Mouse (Mus musculus) embryo, embryonic 10.5 days (tissue): ENCODE data around the gene Cxcl3.
"Not testable (repeated sequence)": the region's sequence is repeated elsewhere in the genome, so short reads cannot be mapped to it uniquely, and the experiment has no call there.

Experiments used
- DNase-seq: peaks from one replicate; pipeline ENCODE4 v3.0.0-alpha.2; 2015; ENCODE audit warnings: low spot score

Cxcl3 gene

DNA sequence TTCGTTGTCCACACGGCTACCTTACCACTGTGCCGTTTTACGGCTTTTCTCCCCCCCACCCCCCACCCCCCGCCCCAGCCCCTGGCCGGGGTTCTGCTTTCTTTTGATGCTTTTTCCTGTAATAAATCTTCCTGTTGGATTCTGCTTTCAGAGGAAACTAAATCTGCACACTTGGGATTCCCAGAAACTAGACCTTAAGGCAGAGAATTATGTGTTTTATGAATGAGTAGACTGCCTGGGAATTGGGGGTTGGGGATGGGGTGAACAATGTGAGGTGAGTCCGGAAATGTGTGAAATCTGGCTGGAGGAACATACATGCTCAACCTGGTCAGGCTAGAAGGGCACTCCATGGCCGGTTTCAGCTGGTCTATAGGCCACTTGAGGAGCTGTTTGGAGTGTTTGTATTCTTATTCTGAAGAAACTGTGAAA, 4.2 kb downstream of the Cxcl3 start:
- peak; percentile 42 for DNase-seq

DNA sequence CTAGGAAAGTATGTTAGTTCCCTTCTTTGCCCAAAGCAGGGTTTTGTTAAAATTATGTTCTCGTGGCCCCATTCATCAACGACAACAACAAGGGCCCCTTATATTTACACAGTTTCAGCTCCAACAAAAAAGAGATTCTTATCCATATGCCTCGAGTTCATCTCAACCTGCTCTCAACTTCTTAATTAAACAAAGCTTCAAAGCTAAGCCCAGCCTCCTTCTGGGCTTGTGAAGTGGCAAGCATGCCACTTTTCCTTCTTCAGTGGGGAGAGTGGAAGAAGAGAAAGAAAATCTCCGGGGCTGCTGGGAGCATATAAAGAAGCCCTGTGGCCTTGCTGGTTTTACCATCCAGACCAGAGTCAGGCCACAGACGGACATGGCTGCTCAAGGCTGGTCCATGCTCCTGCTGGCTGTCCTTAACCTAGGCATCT, 8.3 kb downstream of the Cxcl3 start, which contains the start of gene Cxcl15:
Gene Cxcl15 (plus strand): TSS at position 340 of the 431 bp plus-strand sequence.
- DNase-seq: no peak

DNA sequence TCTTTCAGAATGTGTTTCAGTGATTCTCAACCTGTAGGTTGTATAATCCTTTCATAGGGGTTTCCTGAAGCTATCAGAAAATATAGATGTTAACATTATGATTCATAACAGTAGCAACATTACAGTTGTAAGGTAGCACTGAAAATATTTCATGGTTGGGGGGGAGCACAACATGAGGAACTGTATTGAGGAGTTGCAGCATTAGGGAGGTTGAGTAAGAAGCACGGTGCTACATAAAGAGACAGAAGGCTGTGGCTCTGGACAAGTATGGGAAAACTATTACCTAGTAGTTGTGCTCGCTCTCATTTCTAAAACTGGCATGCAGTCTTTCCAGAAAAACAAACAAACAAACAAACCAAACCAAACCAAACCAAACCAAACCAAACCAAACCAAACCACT, 9.5 kb downstream of the Cxcl3 start:
- DNase-seq: not testable (repeated sequence)

DNA sequence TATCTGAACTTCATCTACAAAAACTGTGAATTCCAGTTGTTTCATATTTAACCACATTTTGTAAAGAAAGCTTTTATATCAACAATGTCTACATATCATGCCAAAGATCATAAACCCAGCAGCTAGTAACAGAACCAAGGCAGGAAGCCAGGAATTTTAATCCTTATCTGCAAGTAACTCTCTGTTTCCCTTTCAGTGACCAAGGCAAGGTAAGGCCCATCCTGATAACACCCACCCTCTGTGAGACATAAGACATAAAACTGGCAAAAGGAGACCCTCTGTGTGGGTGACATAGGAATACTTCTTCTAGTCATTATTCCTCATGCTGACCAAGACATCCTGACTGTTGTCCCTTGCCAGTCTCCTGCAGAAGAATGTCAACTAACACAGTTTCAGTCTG, 18.7 kb downstream of the Cxcl3 start:
- no peak for DNase-seq

DNA sequence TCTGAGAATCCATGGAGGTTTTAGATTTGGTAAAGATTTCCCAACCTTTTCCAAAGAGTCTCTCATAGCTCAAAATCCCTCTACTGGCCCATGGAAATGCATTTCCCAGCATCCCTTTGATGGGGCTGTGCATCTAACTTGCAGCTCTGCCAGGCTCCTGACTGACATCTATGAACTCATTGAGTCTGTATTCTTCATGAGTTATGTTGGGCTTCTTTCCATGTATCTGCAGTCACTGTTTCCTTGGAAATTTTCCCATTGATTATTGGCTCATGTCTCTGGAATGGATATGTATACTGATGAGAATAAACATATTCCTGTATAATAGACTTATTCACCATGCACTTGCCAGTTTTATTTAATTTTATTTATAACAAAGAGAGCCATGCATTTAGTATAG, 20.1 kb downstream of the Cxcl3 start:
- DNase-seq: no peak

DNA sequence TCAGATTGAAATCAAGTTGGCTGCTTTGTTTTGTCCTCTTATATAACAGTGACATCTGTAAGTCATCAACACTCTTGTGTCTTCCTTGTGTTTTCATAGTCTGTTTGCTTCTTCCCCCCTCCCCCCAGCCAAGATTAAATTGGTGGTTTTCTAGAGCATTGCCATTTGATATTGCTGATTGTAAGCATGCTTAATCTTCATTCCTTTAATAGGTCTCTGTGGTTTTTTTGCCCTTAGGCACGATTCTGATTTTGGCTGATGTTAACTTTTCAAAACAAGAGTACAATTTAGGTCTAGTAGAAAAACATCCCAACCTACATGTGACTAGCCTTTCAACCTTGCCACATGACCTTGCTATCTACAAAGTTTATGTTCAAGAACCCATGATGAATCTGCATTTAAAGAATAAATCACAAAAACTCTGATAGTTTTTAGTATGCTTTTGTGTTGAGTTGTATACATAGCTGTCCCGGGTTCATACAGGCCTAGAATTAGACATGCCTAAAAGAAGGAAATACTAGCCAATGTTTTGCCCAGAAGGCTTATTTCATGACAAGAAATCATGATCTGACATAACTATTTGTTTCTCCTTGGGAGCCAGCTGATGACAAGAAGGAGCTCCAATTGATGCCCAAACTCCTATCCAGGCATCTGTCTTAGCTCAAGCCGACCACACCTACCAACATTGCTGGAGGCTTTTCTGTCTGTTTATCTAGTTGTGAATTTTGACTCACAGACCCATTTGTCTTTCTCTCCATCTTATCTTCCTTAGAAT, 21.5 kb downstream of the Cxcl3 start:
- no peak for DNase-seq

DNA sequence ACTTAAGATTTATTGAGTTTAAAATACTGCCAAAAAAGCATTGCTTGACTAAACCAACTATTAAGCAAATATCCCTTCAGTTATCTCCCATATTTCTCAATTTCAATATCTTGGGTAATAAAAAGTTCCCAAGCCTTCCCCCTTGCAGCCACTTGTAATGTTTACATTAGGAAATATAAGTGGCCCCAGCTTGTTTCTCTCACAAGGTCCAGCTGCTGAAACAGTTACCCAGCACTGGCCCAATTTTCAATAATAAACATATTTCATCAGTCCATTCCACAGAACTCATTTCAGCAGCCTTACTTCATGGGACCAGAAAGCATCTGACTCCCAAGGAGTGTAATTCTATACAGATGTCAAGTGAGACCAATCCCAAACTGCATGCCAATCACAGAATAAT, 33.9 kb downstream of the Cxcl3 start:
- DNase-seq: no peak

DNA sequence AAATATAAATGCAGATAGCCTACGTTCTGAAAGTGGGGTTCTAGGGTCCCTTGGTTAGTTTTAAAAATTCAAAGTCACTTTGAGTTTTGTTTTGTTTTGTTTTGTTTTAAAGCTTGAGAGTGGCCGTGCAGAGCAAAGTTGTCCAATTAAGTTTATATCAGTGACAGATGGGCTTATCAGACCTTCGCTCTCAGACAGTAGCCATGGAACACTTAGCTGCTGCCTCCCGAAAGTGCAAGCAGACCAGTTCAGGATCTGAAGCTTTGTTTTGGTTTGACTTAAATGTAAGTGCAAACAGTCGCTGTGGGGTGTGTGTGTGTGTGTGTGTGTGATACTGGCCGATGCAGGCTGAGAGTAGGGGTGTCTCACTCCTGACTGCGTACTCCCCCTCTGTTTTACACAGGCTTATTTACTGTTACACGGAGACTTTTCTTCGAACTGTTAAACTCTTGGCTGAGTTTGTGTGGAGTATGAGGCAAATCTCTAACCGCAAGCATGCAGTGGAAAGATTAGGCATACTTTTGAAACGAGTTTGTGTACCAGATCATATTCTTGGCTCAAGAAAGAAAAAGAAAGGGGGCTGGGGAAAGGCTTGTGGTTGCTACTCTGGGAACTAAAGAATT, 46.4 kb downstream of the Cxcl3 start:
- DNase-seq: no peak

DNA sequence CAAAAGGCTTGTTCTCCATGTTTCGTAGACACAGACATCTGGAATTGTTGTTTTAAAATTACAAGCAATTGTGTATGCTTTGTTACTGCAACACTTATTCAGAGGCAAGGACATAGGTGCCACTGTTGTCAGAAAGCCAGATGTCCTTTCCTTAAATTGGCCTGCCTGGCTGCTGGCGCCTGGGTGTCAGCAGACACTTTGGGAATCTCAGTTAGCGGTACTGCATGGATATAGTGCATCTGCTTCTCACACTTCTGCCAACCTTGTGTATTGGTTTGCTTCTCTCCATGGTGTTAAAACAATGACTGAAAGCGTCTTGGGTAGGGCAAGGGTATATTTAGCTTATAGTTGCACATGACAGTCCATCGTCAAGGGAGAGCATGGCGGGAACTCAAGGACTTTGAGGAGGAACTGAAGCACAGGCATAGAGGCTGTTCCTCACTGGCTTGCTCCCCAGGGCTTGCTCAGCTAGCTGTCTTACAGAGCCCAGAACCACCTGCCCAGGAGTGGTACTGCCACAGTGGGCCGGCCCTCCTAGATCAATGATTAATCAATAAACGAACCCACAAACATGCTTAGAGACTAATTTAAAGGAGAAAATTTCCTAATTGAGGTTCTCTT, 47.0 kb downstream of the Cxcl3 start:
- DNase-seq: no peak

DNA sequence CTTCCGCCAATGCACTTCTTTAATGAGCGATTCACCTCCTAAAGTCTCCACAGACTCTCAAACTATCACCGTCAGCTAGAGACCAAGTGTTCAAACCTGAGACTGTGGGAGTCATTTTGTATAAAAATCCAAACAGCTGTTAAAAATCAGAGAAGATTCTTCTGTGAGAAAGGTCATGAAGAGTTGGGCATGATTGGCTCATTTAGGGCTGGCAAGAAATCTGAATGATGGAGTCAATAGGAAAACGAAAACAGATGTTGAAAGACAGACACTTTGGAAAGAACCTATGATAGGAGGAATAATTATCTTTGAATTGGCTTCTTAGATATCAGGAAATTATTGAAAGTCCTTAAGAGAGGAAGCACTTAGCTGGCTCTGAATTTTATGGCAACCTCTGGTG, 48.5 kb downstream of the Cxcl3 start:
- no peak for DNase-seq

DNA sequence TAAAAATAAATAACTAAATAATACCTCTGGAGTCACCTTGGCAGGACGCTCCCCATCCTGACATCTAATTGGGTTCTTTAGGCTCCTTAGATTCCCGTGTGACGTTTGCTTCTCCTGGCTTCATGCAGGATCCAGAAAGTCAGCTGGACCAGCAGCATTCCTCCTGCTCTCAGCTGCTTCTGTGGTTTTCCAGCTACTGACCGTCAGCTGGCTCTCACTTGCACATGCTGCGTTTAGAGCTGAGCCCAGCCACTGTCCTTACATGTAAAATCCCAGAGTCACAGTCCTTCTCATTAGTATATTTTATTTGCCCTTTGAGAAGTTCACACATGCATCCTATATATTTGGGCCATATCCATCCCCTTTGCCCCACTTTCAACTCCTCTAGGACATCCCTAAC, 52.7 kb downstream of the Cxcl3 start:
- DNase-seq: no peak
